9 mouse cellular contexts compared by ENCODE assay signal in genomic region chr7:113186041-113186800, GRCm38 (mm10). TPM values are rescaled to one million over a fixed set of nuclear protein-coding genes. Genes with fewer than 3 reads are reported as not detected.
A peak's percentile ranks its signal among the peaks of the same experiment; 100 is the strongest.
DNase-seq lines count a peak whose midpoint lies in the region; ATAC-seq and TF ChIP-seq lines count a peak whose summit lies in the region.
"Had no signal": no experiment of that assay in that cellular context is flagged by ENCODE, and none has a peak within 500 bp of the region (broad histone marks: within the 10 kb centered on the region; RNA-seq: fewer than 3 reads in every experiment).

No protein-coding gene starts in this region.

- DNase-seq in heart, adult 18-20 months, result peak; percentile 68 to 86
- DNase-seq in kidney, postnatal 0 days (ENCODE audit: low spot score), result peak; percentile 44
- no peak for DNase-seq in ovary, postnatal 36 days (ENCODE audit: low spot score)
- no peak for DNase-seq in spleen, postnatal 10 days (ENCODE audit: low spot score in 2 of 2)

- no peak overlapping the region for H3K9ac ChIP-seq in heart, embryonic 12.5 days
- no peak overlapping the region for H3K9ac ChIP-seq in ES-Bruce4 (ENCODE audit: low read depth, poor library complexity, severe bottlenecking)
- H3K9ac ChIP-seq in kidney, postnatal 0 days (ENCODE audit: low read depth, low read length), result no peak overlapping the region
- H3K9ac ChIP-seq in hindbrain, embryonic 16.5 days (ENCODE audit: low read depth, low read length), result no peak overlapping the region

- H3K4me1 ChIP-seq in heart, embryonic 12.5 days (replicated peaks), result peaks cover 9% of the 10 kb centered on the region
- H3K4me1 ChIP-seq in ES-Bruce4 (ENCODE audit: control insufficient read depth, insufficient read depth, low read length), result peaks cover 23% of the 10 kb centered on the region
- peaks cover 23% of the 10 kb centered on the region for H3K4me1 ChIP-seq in brown adipose tissue, adult 24 weeks (ENCODE audit: control insufficient read depth, insufficient read depth, insufficient read length, low read length)
- no peaks in the 10 kb centered on the region for H3K4me1 ChIP-seq in kidney, postnatal 0 days (replicated peaks; ENCODE audit: insufficient read depth, low read length)
- no peaks in the 10 kb centered on the region for H3K4me1 ChIP-seq in hindbrain, embryonic 16.5 days (ENCODE audit: control insufficient read depth, insufficient read depth, low read depth, low read length)

- H3K9me3 ChIP-seq in heart, embryonic 12.5 days (replicated peaks), result peaks cover 8% of the 10 kb centered on the region
- H3K9me3 ChIP-seq in ES-Bruce4 (replicated peaks; ENCODE audit: control insufficient read depth, insufficient read depth, low read length, poor library complexity, severe bottlenecking), result no peaks in the 10 kb centered on the region
- no peaks in the 10 kb centered on the region for H3K9me3 ChIP-seq in kidney, postnatal 0 days (replicated peaks; ENCODE audit: low read length)
- no peaks in the 10 kb centered on the region for H3K9me3 ChIP-seq in hindbrain, embryonic 16.5 days (ENCODE audit: control insufficient read depth, low read length)

- no peak overlapping the region for H3K27ac ChIP-seq in heart, embryonic 12.5 days (ENCODE audit: poor library complexity, severe bottlenecking)
- H3K27ac ChIP-seq in ES-Bruce4 (ENCODE audit: insufficient read depth, low read length), result peak overlapping the region; percentile 93
- peak overlapping the region; percentile 93 for H3K27ac ChIP-seq in brown adipose tissue, adult 24 weeks (replicated peaks; ENCODE audit: low read depth, low read length)
- H3K27ac ChIP-seq in kidney, postnatal 0 days, result no peak overlapping the region
- H3K27ac ChIP-seq in hindbrain, embryonic 16.5 days (ENCODE audit: low read depth, low read length), result no peak overlapping the region

- no peak for TF ChIP-seq CTCF in ES-Bruce4 (IDR thresholded peaks at IDR 0.05; ENCODE audit: low read depth, low read length)
- no peak for TF ChIP-seq CTCF in kidney, postnatal 0 days (IDR thresholded peaks at IDR 0.05; ENCODE audit: low read depth)

- no peaks in the 10 kb centered on the region for H3K27me3 ChIP-seq in heart, embryonic 12.5 days (replicated peaks)
- H3K27me3 ChIP-seq in ES-Bruce4 (ENCODE audit: control insufficient read depth, insufficient read depth, low read length, poor library complexity, severe bottlenecking), result no peaks in the 10 kb centered on the region
- H3K27me3 ChIP-seq in kidney, postnatal 0 days (ENCODE audit: insufficient read depth, low read length), result no peaks in the 10 kb centered on the region
- H3K27me3 ChIP-seq in hindbrain, embryonic 16.5 days (replicated peaks; ENCODE audit: control insufficient read depth, insufficient read depth, low read length), result no peaks in the 10 kb centered on the region
- H3K27me3 ChIP-seq: CH12.LX had no signal

- H3K4me3 ChIP-seq in heart, embryonic 12.5 days, result no peak overlapping the region
- H3K4me3 ChIP-seq in ES-Bruce4 (ENCODE audit: low read depth, low read length), result no peak overlapping the region
- no peak overlapping the region for H3K4me3 ChIP-seq in brown adipose tissue, adult 24 weeks (ENCODE audit: insufficient read depth, low read depth, low read length)
- H3K4me3 ChIP-seq in kidney, postnatal 0 days (replicated peaks; ENCODE audit: low read depth, low read length), result no peak overlapping the region
- no peak overlapping the region for H3K4me3 ChIP-seq in hindbrain, embryonic 16.5 days (ENCODE audit: low read length)

- TF ChIP-seq EP300 in ES-Bruce4 (IDR thresholded peaks at IDR 0.05; ENCODE audit: insufficient read depth, low read depth, low read length), result peak; percentile 97

- H3K36me3 ChIP-seq in heart, embryonic 12.5 days, result no peaks in the 10 kb centered on the region
- no peaks in the 10 kb centered on the region for H3K36me3 ChIP-seq in ES-Bruce4 (ENCODE audit: control insufficient read depth, insufficient read depth, low read length, poor library complexity, severe bottlenecking)
- H3K36me3 ChIP-seq in kidney, postnatal 0 days (ENCODE audit: insufficient read depth, low read length), result no peaks in the 10 kb centered on the region
- H3K36me3 ChIP-seq in hindbrain, embryonic 16.5 days (ENCODE audit: control insufficient read depth, insufficient read depth, low read length), result no peaks in the 10 kb centered on the region

- no peak for TF ChIP-seq POLR2A in ES-Bruce4 (IDR thresholded peaks at IDR 0.05; ENCODE audit: insufficient read depth, low read length)

- no peak for ATAC-seq in heart, embryonic 12.5 days (ENCODE audit: insufficient number of reproducible peaks, low FRiP score)
- 0 out of 2 replicates have a peak, but pooled peaks have one; percentile 17 for ATAC-seq in kidney, postnatal 0 days (replicated peaks; ENCODE audit: low FRiP score, low read depth)
- no peak for ATAC-seq in hindbrain, embryonic 16.5 days

- 46% methylated on average over 10 of the region's 10 CpGs for WGBS in heart, embryonic 12.5 days
- 31% methylated on average over 10 of the region's 10 CpGs for WGBS in kidney, postnatal 0 days
- WGBS in hindbrain, embryonic 16.5 days, result 71% methylated on average over 10 of the region's 10 CpGs

- H3K4me2 ChIP-seq in heart, embryonic 12.5 days, result no peak overlapping the region
- H3K4me2 ChIP-seq in kidney, postnatal 0 days (ENCODE audit: low read length), result no peak overlapping the region
- H3K4me2 ChIP-seq in hindbrain, embryonic 16.5 days (ENCODE audit: low read length), result no peak overlapping the region

RNA-seq across cellular contexts. Expression of gene Arntl, which starts 21.0 kb away (rescaled TPM):
- total RNA-seq in heart, adult 18-20 months (2021), result 10 to 100 TPM; 18.5 to 22.6 TPM
- 6.8 and 8.5 TPM in 2 replicates for polyA plus RNA-seq in heart, embryonic 12.5 days (2016; fragmentation: Nextera tagmentation; extraction: Ambion mirVana)
- 13.3 and 13.8 TPM in 2 replicates for polyA plus RNA-seq in ES-Bruce4 (2011; ENCODE audit: insufficient read depth, insufficient read length, low read depth, missing spikeins)
- polyA plus RNA-seq in brown adipose tissue, adult 24 weeks (2012; ENCODE audit: insufficient read depth, insufficient read length, missing spikeins), result 5.0 and 10.8 TPM in 2 replicates
- 12.6 and 13.2 TPM in 2 replicates for polyA plus RNA-seq in kidney, postnatal 0 days (2015; fragmentation: Nextera tagmentation; extraction: Ambion mirVana)
- polyA plus RNA-seq in hindbrain, embryonic 16.5 days (2015; fragmentation: Nextera tagmentation; extraction: Ambion mirVana), result 21.2 and 21.7 TPM in 2 replicates

Comparison
In these comparisons a context has a peak if more than half of its experiments do, and no peak if none do; other contexts are left out.
1. DNase-seq: peak in heart, adult 18-20 months (2 of 2) and kidney, postnatal 0 days (single experiment); none in ovary, postnatal 36 days (single experiment) and spleen, postnatal 10 days (0 of 2).
2. H3K27ac ChIP-seq: peak in ES-Bruce4 (single experiment) and brown adipose tissue, adult 24 weeks (single experiment); none in heart, embryonic 12.5 days (single experiment), kidney, postnatal 0 days (single experiment) and hindbrain, embryonic 16.5 days (single experiment).